Comparison of ENCODE assay signal across 7 mouse cellular contexts in the genomic region with DNA sequence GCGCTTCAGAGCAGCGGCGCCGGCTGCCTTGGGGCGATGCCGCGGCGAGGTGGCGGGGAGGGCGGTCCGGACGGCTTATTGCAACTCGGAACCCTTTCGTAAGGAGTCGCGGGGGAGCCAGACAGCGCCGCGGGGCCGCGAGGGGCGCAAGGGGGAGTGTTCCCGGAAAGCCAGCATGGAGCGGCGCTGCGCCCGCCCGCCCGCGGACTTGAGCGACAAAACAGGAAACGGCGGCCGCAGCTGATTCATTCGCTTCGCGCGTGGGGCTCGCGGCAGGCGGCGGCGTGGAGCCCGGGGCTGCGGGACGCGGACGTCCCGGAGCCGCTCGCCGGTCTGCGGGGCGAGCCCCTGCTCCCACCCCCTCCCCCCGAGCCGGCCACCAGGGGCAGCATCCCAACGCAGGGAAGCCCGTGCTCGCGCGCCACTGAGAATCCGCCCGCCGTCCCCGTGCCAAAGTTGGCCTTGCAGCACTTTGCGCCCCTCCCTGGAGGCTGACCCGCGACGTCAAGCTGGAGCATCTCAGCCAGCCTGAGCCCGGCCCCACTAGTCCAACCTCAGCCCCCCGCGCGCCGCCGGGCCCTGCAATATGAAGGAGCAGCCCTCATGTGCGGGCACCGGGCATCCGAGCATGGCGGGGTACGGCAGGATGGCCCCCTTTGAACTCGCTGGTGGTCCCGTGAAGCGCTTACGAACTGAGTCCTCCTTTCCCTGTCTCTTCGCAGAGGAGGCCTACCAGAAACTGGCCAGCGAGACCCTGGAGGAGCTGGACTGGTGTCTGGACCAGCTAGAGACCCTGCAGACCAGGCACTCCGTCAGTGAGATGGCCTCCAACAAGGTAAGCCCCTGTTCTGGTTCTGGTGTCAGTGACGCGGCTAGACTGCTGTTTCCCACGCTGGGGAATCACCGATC.
DNase-seq lines count a peak whose midpoint lies in the region; ATAC-seq and TF ChIP-seq lines count a peak whose summit lies in the region.

No protein-coding gene starts in this region.

- H3K9ac ChIP-seq in intestine, postnatal 0 days (ENCODE audit: low read depth, low read length): peak overlapping the region; percentile 71
- H3K9ac ChIP-seq in limb, embryonic 13.5 days: peak overlapping the region; percentile 84
- H3K9ac ChIP-seq in midbrain, embryonic 14.5 days (replicated peaks; ENCODE audit: low read length): peak overlapping the region; percentile 77

- no peaks in the 10 kb centered on the region for H3K9me3 ChIP-seq in intestine, postnatal 0 days (ENCODE audit: control insufficient read depth)
- H3K9me3 ChIP-seq in limb, embryonic 13.5 days: no peaks in the 10 kb centered on the region
- no peaks in the 10 kb centered on the region for H3K9me3 ChIP-seq in midbrain, embryonic 14.5 days (ENCODE audit: control insufficient read depth, low read length)

- no peaks in the 10 kb centered on the region for H3K36me3 ChIP-seq in intestine, postnatal 0 days (ENCODE audit: control insufficient read depth, insufficient read depth)
- H3K36me3 ChIP-seq in limb, embryonic 13.5 days: no peaks in the 10 kb centered on the region
- no peaks in the 10 kb centered on the region for H3K36me3 ChIP-seq in midbrain, embryonic 14.5 days (ENCODE audit: control insufficient read depth, insufficient read depth, low read length)

- peak; percentile 73 for ATAC-seq in intestine, postnatal 0 days
- peak; percentile 79 for ATAC-seq in limb, embryonic 13.5 days (ENCODE audit: low FRiP score, low read depth)
- ATAC-seq in midbrain, embryonic 14.5 days (ENCODE audit: low FRiP score, low TSS enrichment): peak; percentile 86

- H3K4me1 ChIP-seq in intestine, postnatal 0 days (replicated peaks; ENCODE audit: control insufficient read depth, insufficient read depth, low read length): 0 out of 2 replicates have a peak, but pooled peaks cover 2% of the 10 kb centered on the region
- H3K4me1 ChIP-seq in limb, embryonic 13.5 days: peaks cover 51% of the 10 kb centered on the region
- H3K4me1 ChIP-seq in midbrain, embryonic 14.5 days (ENCODE audit: control insufficient read depth, insufficient read depth, low read length): peaks cover 10% of the 10 kb centered on the region

- peak overlapping the region; percentile 66 for H3K4me3 ChIP-seq in intestine, postnatal 0 days (ENCODE audit: low read depth, low read length)
- peak overlapping the region; percentile 75 for H3K4me3 ChIP-seq in limb, embryonic 13.5 days
- H3K4me3 ChIP-seq in midbrain, embryonic 14.5 days (replicated peaks; ENCODE audit: low read depth, low read length): peak overlapping the region; percentile 77

- 2% methylated on average over 89 of the region's 91 CpGs for WGBS in intestine, postnatal 0 days
- under 1% methylated on average over 76 of the region's 91 CpGs for WGBS in limb, embryonic 13.5 days
- under 1% methylated on average over 91 of the region's 91 CpGs for WGBS in midbrain, embryonic 14.5 days

- H3K27me3 ChIP-seq in intestine, postnatal 0 days (replicated peaks; ENCODE audit: control insufficient read depth, insufficient read depth, low read length): no peaks in the 10 kb centered on the region
- no peaks in the 10 kb centered on the region for H3K27me3 ChIP-seq in limb, embryonic 13.5 days
- no peaks in the 10 kb centered on the region for H3K27me3 ChIP-seq in midbrain, embryonic 14.5 days (ENCODE audit: control insufficient read depth, insufficient read depth, low read length)

- peak; percentile 68 for TF ChIP-seq CTCF in intestine, postnatal 0 days (IDR thresholded peaks at IDR 0.05; ENCODE audit: low read depth)

- H3K27ac ChIP-seq in intestine, postnatal 0 days (ENCODE audit: low read depth, low read length): 0 out of 2 replicates have a peak overlapping the region, but pooled peaks have one; percentile 5
- H3K27ac ChIP-seq in limb, embryonic 13.5 days: peak overlapping the region; percentile 44; the same call in 1 of the 2 replicates
- peak overlapping the region; percentile 78 for H3K27ac ChIP-seq in midbrain, embryonic 14.5 days (replicated peaks; ENCODE audit: low read depth, low read length)

- DNase-seq in adrenal gland, postnatal 10 days: peak; percentile 87
- peak; percentile 88 for DNase-seq in embryo, embryonic 11 days
- peak; percentile 97 for DNase-seq in heart, adult 11 months
- DNase-seq in midbrain, embryonic 14.5 days: peak; percentile 83
- peak; percentile 66 to 72 for DNase-seq in spleen, adult 18-20 months

- peak overlapping the region; percentile 88 for H3K4me2 ChIP-seq in intestine, postnatal 0 days (replicated peaks; ENCODE audit: low read depth)
- peak overlapping the region; percentile 94 for H3K4me2 ChIP-seq in limb, embryonic 13.5 days (replicated peaks)
- H3K4me2 ChIP-seq in midbrain, embryonic 14.5 days (ENCODE audit: low read length): peak overlapping the region; percentile 96

Comparison
In these comparisons a context has a peak if more than half of its experiments do, and no peak if none do; other contexts are left out.
1. Peak in every context shown above with its lines: DNase-seq, ATAC-seq, H3K4me3 ChIP-seq and H3K27ac ChIP-seq.
2. H3K27ac ChIP-seq: peak in every context shown above with its lines; median percentile 78 in midbrain, embryonic 14.5 days; 44 in limb, embryonic 13.5 days; 5 in intestine, postnatal 0 days.